Mouse (Mus musculus): ENCODE results near the gene Fibcd1.

The Fibcd1 gene

DNA sequence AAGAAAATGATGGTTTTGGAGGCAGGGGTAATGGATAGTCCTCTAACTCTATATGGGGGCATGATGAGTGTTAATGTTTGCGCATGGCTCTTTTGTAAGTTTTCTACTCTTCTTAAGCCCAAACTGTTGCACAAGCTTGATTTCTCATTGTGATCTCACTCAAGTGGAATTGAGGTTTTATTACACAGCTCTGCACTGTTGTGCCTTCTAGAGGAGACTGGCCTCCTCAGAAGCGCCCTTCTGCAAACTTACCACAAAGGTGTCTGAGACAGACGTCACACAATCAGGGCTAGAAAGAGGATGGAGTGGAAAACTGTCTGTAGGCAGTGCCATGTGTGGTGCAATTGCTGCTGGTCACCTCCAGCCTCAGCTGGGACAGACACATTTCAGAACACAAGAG lies 69.3 kb downstream of the Fibcd1 start:
- no peak for ATAC-seq (ENCODE audit: insufficient number of reproducible peaks, low FRiP score, low TSS enrichment)

DNA sequence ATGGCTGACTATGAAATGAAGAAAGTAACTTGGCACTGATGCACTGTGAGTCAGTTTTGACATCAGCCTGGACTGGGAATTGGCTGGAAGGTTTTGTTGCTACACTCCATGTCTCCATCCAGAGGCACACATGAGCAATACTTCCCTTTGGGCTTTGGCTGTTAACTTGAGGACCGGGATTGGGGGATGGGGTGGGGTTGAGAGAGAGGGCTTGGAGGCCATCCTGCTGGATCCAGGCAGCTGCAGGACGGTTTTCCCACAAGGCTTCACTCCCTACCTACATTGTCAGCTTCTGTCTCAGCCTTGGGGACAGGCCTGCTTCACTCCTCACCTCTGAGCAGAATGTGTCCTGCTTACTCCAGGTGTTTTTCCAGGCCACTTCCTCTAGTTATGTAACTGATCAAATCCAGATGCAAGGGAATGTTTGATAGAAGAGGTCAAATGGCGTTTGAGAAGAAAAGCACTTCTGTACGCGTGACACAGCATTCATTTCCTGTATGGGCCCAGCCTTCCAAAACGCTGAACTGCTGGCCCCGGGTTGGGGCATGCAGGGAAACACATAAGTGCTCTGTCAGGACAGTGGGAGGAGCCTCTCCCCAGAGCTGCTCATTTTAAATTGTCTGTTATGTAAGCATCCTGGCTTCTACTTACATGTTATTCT lies 74.9 kb downstream of the Fibcd1 start:
- ATAC-seq (ENCODE audit: insufficient number of reproducible peaks, low FRiP score, low TSS enrichment), result no peak

DNA sequence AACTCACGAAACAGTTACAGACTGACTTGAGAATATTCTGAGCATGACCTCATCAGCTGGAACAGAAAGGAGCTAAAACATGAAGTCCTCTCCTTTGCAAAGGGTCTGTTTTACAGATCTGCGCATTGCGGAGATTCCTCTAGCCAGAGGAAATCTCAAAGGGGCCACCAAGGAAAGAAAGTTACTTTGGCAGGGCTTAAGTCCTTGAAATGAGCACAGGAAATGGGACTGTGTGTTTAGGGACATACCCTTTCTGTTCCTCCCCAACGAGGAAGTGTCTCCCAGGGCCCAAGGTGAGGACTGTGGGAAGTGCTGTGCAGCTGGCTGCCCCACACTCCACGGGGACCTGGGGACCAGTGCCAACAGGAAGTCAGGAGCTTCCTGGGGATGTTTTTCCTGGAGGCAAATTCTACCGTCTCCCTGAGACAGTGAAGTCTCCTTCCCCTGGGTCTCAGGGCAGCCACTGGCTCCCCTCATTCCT lies 76.1 kb downstream of the Fibcd1 start:
- ATAC-seq (ENCODE audit: insufficient number of reproducible peaks, low FRiP score, low TSS enrichment), result no peak

DNA sequence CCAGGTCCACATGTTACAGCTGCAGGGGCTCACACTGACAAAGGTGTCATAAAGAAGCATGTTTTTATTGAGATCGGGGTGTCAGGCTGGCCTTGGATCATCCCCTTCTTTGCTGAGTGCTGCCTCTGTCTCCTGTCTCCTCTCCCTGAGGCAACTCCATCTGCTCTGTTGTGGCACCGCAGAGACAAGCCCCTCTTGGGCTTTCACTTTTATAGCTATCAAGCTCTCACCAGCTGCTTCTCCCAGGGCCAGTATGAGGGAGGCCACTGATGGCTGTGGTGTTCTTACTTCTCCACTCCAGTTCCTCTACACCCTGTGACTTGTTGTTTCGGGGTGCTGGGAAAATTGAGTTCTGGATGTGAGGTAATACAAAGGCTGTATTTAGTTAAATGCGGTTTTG lies 76.7 kb downstream of the Fibcd1 start:
- ATAC-seq (ENCODE audit: insufficient number of reproducible peaks, low FRiP score, low TSS enrichment), result no peak

DNA sequence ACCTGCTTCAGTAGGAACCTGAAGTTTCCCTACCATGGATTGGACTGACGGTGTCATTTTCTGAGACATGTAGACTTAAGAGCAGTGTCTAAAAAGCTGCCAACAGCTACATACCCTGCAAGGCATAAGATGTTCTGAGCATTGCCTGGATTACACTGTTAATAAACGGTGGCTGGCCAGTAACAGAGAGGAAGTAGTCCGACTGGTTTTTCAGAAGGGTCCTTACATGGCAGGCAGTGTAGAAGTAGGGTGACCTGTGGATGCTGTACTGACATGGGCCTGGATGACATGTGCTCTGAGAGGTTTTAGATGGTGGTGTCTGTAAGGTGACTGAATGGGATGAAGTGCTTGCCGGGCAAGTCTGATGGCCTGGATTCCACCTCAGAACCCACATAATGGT lies 78.0 kb downstream of the Fibcd1 start:
- no peak for ATAC-seq (ENCODE audit: insufficient number of reproducible peaks, low FRiP score, low TSS enrichment)

DNA sequence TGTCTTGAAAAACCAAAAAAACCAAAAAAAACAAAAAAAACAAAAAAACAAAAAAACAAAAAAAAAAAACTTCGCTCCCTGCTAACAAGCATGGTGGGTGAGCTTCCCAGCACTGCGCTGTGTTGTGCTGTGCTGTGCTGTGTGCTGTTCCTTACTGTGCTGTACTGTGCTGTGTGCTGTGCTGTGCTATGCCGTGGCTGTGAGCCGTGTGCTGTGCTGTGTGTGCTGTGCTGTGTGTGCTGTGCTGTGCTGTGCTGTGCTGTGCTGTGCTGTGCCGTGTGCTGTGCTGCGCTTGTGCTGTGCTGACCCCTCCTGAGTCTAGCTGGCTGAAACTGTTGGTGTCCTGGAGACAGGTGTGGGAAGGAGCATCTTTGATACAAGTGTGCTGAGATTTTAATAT lies 78.7 kb downstream of the Fibcd1 start:
- ATAC-seq (ENCODE audit: insufficient number of reproducible peaks, low FRiP score, low TSS enrichment), result no peak
